Mouse (Mus musculus) limb, embryonic 10.5 days (tissue): ENCODE measurements around the gene Irf2bpl. TPM values are rescaled to one million over a fixed set of nuclear protein-coding genes. Genes with fewer than 3 reads are reported as not detected.

Source experiments
- DNase-seq: peaks from one replicate; pipeline ENCODE4 v3.0.0-alpha.2; 2017; ENCODE audit warnings: low spot score
- H3K27ac ChIP-seq: fragments of 300-500 bp; sonication (generic); 2 replicates; pipeline ENCODE4 v1.5.1; 2016; ENCODE audit warnings: mild to moderate bottlenecking
- H3K27me3 ChIP-seq: fragments of 300-500 bp; sonication (generic); 2 replicates; pipeline ENCODE4 v1.6.1; 2016; ENCODE audit warnings: low read depth, mild to moderate bottlenecking; ENCODE audit not compliant: poor library complexity, severe bottlenecking
- H3K36me3 ChIP-seq: fragments of 300-500 bp; sonication (generic); 2 replicates; pipeline ENCODE4 v1.6.1; 2016; ENCODE audit warnings: mild to moderate bottlenecking, moderate library complexity
- H3K4me1 ChIP-seq: fragments of 300-500 bp; sonication (generic); 2 replicates; pipeline ENCODE4 v1.6.1; 2016
- H3K4me3 ChIP-seq: fragments of 300-500 bp; sonication (generic); 2 replicates; pipeline ENCODE4 v1.5.1; 2016; ENCODE audit warnings: mild to moderate bottlenecking, moderate library complexity
- H3K9me3 ChIP-seq: fragments of 300-500 bp; sonication (generic); replicated peaks from 2 replicates; pipeline ENCODE4 v1.6.1; 2016; ENCODE audit warnings: mild to moderate bottlenecking
- WGBS: fragments of 180-500 bp; shearing (Covaris S2); methylation state at CpG from one replicate; pipeline ENCODE4 v1.1.7; 2016; 5-methylcytosine and 5-hydroxymethylcytosine counted together
- polyA plus RNA-seq: library from polyadenylated mRNA; unstranded; fragments of >200 nt; fragmentation: Nextera tagmentation; extraction: Ambion mirVana; gene quantifications from 2 replicates; pipeline ENCODE4 v1.2.1, GENCODE M21; 2016

Gene Irf2bpl
- polyA plus RNA-seq, 1 experiment from 2014 or later = 22.6 TPM

DNA sequence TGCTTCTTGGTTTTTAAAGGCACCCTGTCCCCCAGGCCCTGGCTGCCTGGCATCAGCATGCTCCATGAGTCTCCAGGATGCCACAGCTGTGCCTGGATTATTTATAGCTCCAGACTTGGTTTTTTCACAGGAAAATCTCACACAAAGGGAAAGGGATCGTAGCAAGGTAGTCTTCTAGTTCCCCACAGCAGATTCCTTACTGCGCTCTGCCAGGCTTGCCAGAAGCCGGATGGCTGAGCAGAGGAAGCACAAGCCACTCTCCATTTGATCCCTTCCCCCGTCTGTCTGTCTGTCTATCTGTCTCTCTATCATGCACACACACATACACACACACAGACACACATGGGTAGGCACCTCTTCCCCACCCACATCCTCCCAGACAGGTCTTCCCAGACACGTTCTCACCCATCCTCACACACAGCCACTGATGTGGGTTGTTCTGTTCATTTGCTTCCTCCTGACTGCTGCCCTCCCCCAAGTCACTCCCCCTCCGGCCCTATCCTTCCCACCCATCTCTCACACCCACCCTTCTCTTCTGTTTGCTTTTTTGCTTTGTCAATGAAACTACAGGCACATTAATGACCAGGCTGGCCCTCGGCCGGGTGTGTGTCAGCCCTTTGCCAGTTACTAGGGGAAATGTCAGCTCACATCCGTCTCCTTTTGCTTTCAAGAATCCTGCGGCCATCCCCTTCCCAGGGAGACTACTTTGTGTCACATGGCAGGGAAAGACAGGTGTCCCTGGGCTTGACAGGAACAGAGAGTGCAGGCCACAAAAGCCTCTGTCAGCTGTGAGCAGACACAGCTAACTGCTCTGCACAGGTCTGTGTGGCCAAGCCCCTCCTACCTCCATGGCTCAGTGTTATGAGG lies 24.4 kb downstream of the Irf2bpl start:
- Histone ChIP-seq H3K9me3 (no peaks in the 10 kb centered on the region), H3K4me1 (peaks cover 35% of the 10 kb centered on the region), H3K36me3 (no peaks in the 10 kb centered on the region), H3K27ac (peak overlapping the region; percentile 27), H3K27me3 (no peaks in the 10 kb centered on the region), H3K4me3 (no peak overlapping the region)
- DNase-seq = no peak
- 61% methylated on average over 10 of the region's 10 CpGs for WGBS

GRCm38 (mm10) chr12:86858983-86859872 lies 25.4 kb downstream of the Irf2bpl start:
- Histone ChIP-seq H3K27ac (peak overlapping the region; percentile 27; the same call in 1 of the 2 replicates), H3K9me3 (no peaks in the 10 kb centered on the region), H3K4me3 (no peak overlapping the region), H3K36me3 (no peaks in the 10 kb centered on the region), H3K4me1 (peaks cover 35% of the 10 kb centered on the region), H3K27me3 (no peaks in the 10 kb centered on the region)
- 73% methylated on average over 6 of the region's 6 CpGs for WGBS
- no peak for DNase-seq

DNA sequence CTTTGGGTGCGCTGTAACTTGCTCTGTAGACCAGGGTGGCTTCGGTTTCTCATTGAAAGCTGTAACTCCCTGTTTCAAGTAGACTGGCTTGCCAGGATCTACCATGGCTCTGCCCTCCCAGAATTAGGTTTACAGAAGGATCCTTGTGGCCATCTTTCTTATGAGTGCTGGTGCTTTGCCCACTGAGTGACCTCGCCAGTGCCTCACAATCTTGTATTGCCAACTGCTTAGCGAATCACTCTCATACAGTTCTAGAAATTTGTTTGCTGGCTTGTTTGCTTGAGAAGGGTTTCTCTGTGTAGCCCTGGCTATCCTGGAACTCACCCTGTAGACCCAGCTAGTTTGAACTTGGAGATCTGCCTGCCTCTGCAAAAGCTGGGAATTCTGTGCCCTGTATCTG lies 26.1 kb downstream of the Irf2bpl start:
- WGBS = 97% methylated on average over 4 of the region's 4 CpGs
- Histone ChIP-seq H3K27ac (no peak overlapping the region), H3K36me3 (no peaks in the 10 kb centered on the region), H3K9me3 (no peaks in the 10 kb centered on the region), H3K4me3 (no peak overlapping the region), H3K27me3 (no peaks in the 10 kb centered on the region), H3K4me1 (peaks cover 35% of the 10 kb centered on the region)
- DNase-seq = no peak

- H3K4me1 ChIP-seq = peaks cover 35% of the 10 kb centered on the region
- no peak for DNase-seq
- WGBS = 87% methylated on average over 8 of the region's 8 CpGs
- no peaks in the 10 kb centered on the region for H3K9me3 ChIP-seq
- no peaks in the 10 kb centered on the region for H3K36me3 ChIP-seq
- H3K4me3 ChIP-seq = no peak overlapping the region
- no peak overlapping the region for H3K27ac ChIP-seq
- no peaks in the 10 kb centered on the region for H3K27me3 ChIP-seq
Observed at GRCm38 (mm10) chr12:86857290-86857689, 27.3 kb downstream of the Irf2bpl start.

- WGBS = 11% methylated on average over 11 of the region's 11 CpGs
- H3K36me3 ChIP-seq = no peaks in the 10 kb centered on the region
- no peaks in the 10 kb centered on the region for H3K9me3 ChIP-seq
- H3K27me3 ChIP-seq = no peaks in the 10 kb centered on the region
- H3K4me3 ChIP-seq = peak overlapping the region; percentile 28; the same call in 1 of the 2 replicates
- H3K27ac ChIP-seq = peak overlapping the region; percentile 74
- peak; percentile 76 for DNase-seq
- peaks cover 40% of the 10 kb centered on the region for H3K4me1 ChIP-seq
Observed at GRCm38 (mm10) chr12:86855670-86856069, 28.9 kb downstream of the Irf2bpl start.

GRCm38 (mm10) chr12:86853516-86853915 lies 31.1 kb downstream of the Irf2bpl start:
- H3K4me1 ChIP-seq = peaks cover 29% of the 10 kb centered on the region
- no peak overlapping the region for H3K27ac ChIP-seq
- no peaks in the 10 kb centered on the region for H3K9me3 ChIP-seq
- H3K27me3 ChIP-seq = no peaks in the 10 kb centered on the region
- no peaks in the 10 kb centered on the region for H3K36me3 ChIP-seq
- 83% methylated on average over 1 of the region's 1 CpGs for WGBS
- no peak overlapping the region for H3K4me3 ChIP-seq
- no peak for DNase-seq

DNA sequence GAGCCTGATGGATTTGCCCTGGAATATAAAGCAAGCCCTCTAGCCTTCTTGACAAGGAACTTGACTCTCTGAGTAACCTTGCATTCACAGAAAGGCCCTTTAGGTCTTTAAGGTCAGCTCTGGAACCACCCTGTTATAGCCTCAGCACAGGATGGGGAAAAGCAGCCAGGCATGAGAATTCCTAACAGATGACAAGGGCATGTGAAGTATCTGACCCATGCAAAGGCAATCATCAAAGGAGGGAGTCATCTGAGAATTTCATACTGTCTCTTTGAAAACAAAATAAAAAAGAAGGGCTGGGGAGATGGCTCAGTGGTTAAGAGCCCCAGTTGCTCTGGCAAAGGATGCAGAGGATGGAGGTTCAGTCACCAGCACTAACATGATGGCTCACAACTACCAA lies 33.3 kb downstream of the Irf2bpl start:
- H3K4me1 ChIP-seq = peaks cover 29% of the 10 kb centered on the region
- H3K9me3 ChIP-seq = no peaks in the 10 kb centered on the region
- no peaks in the 10 kb centered on the region for H3K36me3 ChIP-seq
- no peak for DNase-seq
- no peak overlapping the region for H3K4me3 ChIP-seq
- H3K27me3 ChIP-seq = no peaks in the 10 kb centered on the region
- 0 out of 2 replicates have a peak overlapping the region, but pooled peaks have one; percentile 42 for H3K27ac ChIP-seq

DNA sequence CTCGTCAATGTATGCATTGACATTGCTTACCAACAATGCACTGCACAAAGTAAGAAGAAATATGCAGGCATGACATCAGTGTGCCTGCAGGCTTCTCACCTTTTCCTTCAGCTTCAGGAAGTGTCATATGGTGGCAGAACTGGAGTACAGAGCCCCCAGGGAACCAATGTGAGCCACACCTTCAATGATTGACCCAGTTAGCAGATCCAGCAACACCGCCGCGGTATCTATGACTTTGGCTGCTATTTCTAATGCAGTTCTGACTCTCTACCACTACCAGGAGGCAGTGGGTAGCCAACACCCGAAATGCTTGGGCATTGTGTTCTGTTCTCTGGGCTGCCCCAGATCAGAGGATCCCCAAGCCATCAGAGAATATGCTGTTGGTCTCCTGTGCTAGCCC lies 33.9 kb downstream of the Irf2bpl start:
- no peaks in the 10 kb centered on the region for H3K36me3 ChIP-seq
- H3K4me3 ChIP-seq = no peak overlapping the region
- DNase-seq = no peak
- peaks cover 23% of the 10 kb centered on the region for H3K4me1 ChIP-seq
- H3K9me3 ChIP-seq = no peaks in the 10 kb centered on the region
- H3K27me3 ChIP-seq = no peaks in the 10 kb centered on the region
- no peak overlapping the region for H3K27ac ChIP-seq
- WGBS = 88% methylated on average over 5 of the region's 5 CpGs

DNA sequence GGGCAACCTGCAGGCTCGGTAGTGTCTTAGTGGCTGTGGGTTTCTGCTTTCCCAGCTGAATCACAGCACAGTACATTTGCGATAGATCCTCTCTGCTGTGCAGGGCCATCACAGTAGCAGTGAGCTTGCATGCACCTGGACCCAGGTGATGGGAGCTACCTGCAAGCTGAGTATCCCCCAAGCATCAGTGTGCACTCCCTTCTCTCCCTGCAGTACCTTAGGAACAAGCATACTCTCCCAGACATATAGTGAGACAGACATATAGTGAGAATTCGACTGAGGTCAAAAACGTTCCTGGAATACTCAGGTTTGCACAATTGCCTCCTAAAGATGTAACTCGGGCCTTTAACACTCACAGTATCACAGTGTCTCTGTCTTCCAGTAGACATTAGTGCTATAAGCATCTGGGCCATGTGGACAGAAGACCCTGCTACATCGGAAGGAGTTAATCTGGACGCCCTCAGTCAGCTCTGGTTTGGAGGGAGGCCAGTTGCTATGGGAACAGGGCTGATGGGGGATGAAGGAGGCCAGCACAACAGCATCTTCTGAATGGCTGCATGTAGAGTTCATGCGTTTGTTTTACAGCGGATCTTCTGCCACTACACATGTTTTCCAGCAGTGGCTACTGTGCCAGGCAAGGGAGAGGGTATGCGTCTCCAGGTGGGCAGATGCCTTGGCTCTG lies 34.5 kb downstream of the Irf2bpl start:
- Histone ChIP-seq H3K4me3 (no peak overlapping the region), H3K36me3 (no peaks in the 10 kb centered on the region), H3K9me3 (no peaks in the 10 kb centered on the region), H3K27me3 (no peaks in the 10 kb centered on the region), H3K4me1 (peaks cover 18% of the 10 kb centered on the region), H3K27ac (0 out of 2 replicates have a peak overlapping the region, but pooled peaks have one; percentile 6)
- 79% methylated on average over 10 of the region's 10 CpGs for WGBS
- no peak for DNase-seq

GRCm38 (mm10) chr12:86842866-86843459 lies 41.6 kb downstream of the Irf2bpl start:
- Histone ChIP-seq H3K27me3 (peaks cover 6% of the 10 kb centered on the region; the same call in 1 of the 2 replicates), H3K4me1 (peaks cover 23% of the 10 kb centered on the region), H3K9me3 (no peaks in the 10 kb centered on the region), H3K36me3 (no peaks in the 10 kb centered on the region), H3K27ac (no peak overlapping the region), H3K4me3 (no peak overlapping the region)
- no peak for DNase-seq
- 41% methylated on average over 15 of the region's 15 CpGs for WGBS

- no peak overlapping the region for H3K4me3 ChIP-seq
- H3K27ac ChIP-seq = no peak overlapping the region
- no peaks in the 10 kb centered on the region for H3K9me3 ChIP-seq
- peaks cover 6% of the 10 kb centered on the region; the same call in 1 of the 2 replicates for H3K27me3 ChIP-seq
- DNase-seq = no peak
- 79% methylated on average over 4 of the region's 4 CpGs for WGBS
- H3K36me3 ChIP-seq = no peaks in the 10 kb centered on the region
- H3K4me1 ChIP-seq = peaks cover 30% of the 10 kb centered on the region
Observed at GRCm38 (mm10) chr12:86840526-86840925, 44.1 kb downstream of the Irf2bpl start.

- H3K27ac ChIP-seq = peak overlapping the region; percentile 9; the same call in 1 of the 2 replicates
- no peaks in the 10 kb centered on the region for H3K9me3 ChIP-seq
- peaks cover 6% of the 10 kb centered on the region; the same call in 1 of the 2 replicates for H3K27me3 ChIP-seq
- no peaks in the 10 kb centered on the region for H3K36me3 ChIP-seq
- peaks cover 38% of the 10 kb centered on the region for H3K4me1 ChIP-seq
- H3K4me3 ChIP-seq = no peak overlapping the region
- no peak for DNase-seq
- 72% methylated on average over 2 of the region's 2 CpGs for WGBS
Observed at GRCm38 (mm10) chr12:86838181-86838580, 46.4 kb downstream of the Irf2bpl start.
